Mouse (Mus musculus) G1E (cell line): Measurements from ENCODE around the gene Armc9. TPM values are rescaled to one million over a fixed set of nuclear protein-coding genes. Genes with fewer than 3 reads are reported as not detected.

ENCODE experiments used
- ATAC-seq: 2 replicates; pipeline ENCODE4 v1.8.0; 2016; ENCODE audit warnings: mild to moderate bottlenecking; ENCODE audit not compliant: insufficient number of reproducible peaks, poor library complexity, low FRiP score, severe bottlenecking; ENCODE audit errors: extremely low read depth
- DNase-seq: peaks from one replicate; pipeline ENCODE4 v3.0.0; 2012; ENCODE audit warnings: low spot score
- H3K27me3 ChIP-seq: 2 replicates; pipeline ENCODE4 v1.6.1; 2012; ENCODE audit warnings: mild to moderate bottlenecking, low read length, inconsistent platforms; ENCODE audit not compliant: insufficient read depth
- H3K36me3 ChIP-seq: replicated peaks from 2 replicates; pipeline ENCODE3; 2012; ENCODE audit warnings: mild to moderate bottlenecking, inconsistent platforms
- H3K4me1 ChIP-seq: 2 replicates; pipeline ENCODE4 v1.6.1; 2012; ENCODE audit warnings: low read depth, low read length, inconsistent platforms, mixed read lengths; ENCODE audit not compliant: insufficient read depth
- H3K4me3 ChIP-seq: 2 replicates; pipeline ENCODE4 v1.5.1; 2012; ENCODE audit warnings: low read depth, mild to moderate bottlenecking, inconsistent platforms, low read length, moderate library complexity, mixed read lengths
- H3K9me3 ChIP-seq: replicated peaks from 2 replicates; pipeline ENCODE4 v1.6.1; 2012; ENCODE audit warnings: inconsistent platforms
- CTCF ChIP-seq: IDR thresholded peaks from 2 replicates; pipeline ENCODE4 v1.5.1; 2012; ENCODE audit warnings: low read depth, low read length, inconsistent platforms, mixed read lengths
- GATA1 ChIP-seq: IDR thresholded peaks from 2 replicates; pipeline ENCODE4 v1.6.1; 2012; ENCODE audit warnings: borderline replicate concordance, low read length, inconsistent platforms, mixed read lengths
- GATA2 ChIP-seq: IDR thresholded peaks from 2 replicates; pipeline ENCODE4 v1.6.1; 2012; ENCODE audit warnings: low read depth, low read length, inconsistent platforms, borderline replicate concordance
- POLR2AphosphoS5 ChIP-seq: IDR thresholded peaks from 2 replicates; pipeline ENCODE4 v1.6.1; 2012; ENCODE audit warnings: low read depth, low read length, inconsistent platforms; ENCODE audit not compliant: insufficient replicate concordance
- TAL1 ChIP-seq: conservative IDR thresholded peaks from 2 replicates; pipeline ENCODE4 v1.6.1; 2012; ENCODE audit warnings: low read depth, low read length, inconsistent platforms, mixed read lengths
- polyA plus RNA-seq: library from polyadenylated mRNA; stranded (reverse); fragments of >175 nt; gene quantifications from 2 replicates; pipeline ENCODE4 v1.2.3, GENCODE M21; 2012
- total RNA-seq, 2 experiments: library from RNA; stranded (forward) in 1 of 2; stranded (reverse) in 1 of 2; fragments of 200-1000 nt in 1 of 2; fragments of >200 nt in 1 of 2; fragmentation: Nextera tagmentation in 1 of 2; gene quantifications; 2 replicates each; pipeline ENCODE4 v1.2.3; 2014 to 2017

Gene Armc9
- total and polyA plus RNA-seq, 3 experiments: 4.8 to 15.0 (median 12.3) TPM

GRCm38 (mm10) chr1:86239010-86239409 lies 84.4 kb downstream of the Armc9 start:
- no peak for DNase-seq
- Histone ChIP-seq H3K4me3 (no peak overlapping the region), H3K9me3 (no peaks in the 10 kb centered on the region), H3K27me3 (no peaks in the 10 kb centered on the region), H3K4me1 (peaks cover 6% of the 10 kb centered on the region), H3K36me3 (peaks cover 2% of the 10 kb centered on the region)
- no peak for ATAC-seq
- no peak for TF ChIP-seq GATA1
- TF ChIP-seq POLR2AphosphoS5: no peak
- no peak for TF ChIP-seq CTCF
- no peak for TF ChIP-seq GATA2
- no peak for TF ChIP-seq TAL1

DNA sequence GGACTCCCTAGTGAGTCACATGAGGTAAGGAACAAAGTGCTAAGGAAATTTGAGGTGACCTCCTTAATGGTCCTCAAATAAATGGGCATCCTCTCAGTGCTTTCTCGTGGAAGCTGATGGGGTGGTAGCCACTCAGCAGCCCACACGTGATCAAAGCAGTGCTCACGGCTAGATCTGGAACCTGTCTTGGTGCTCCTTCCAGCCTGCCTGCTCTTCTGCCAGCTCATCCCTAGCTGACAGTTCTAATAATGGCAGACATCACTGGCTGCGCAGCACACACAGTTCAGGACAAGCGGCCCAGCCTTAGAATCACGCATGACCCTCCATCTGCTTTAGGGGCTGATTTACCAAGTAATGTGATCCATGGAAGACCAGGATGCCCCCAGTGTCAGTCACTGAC lies 85.3 kb downstream of the Armc9 start:
- no peak for DNase-seq
- no peak for ATAC-seq
- peaks cover 8% of the 10 kb centered on the region for H3K36me3 ChIP-seq
- peaks cover 4% of the 10 kb centered on the region; the same call in 1 of the 2 replicates for H3K4me1 ChIP-seq
- H3K27me3 ChIP-seq: no peaks in the 10 kb centered on the region
- H3K4me3 ChIP-seq: no peak overlapping the region
- no peaks in the 10 kb centered on the region for H3K9me3 ChIP-seq
- TF ChIP-seq GATA1 (no peak), POLR2AphosphoS5 (no peak), CTCF (no peak), GATA2 (no peak), TAL1 (no peak)

DNA sequence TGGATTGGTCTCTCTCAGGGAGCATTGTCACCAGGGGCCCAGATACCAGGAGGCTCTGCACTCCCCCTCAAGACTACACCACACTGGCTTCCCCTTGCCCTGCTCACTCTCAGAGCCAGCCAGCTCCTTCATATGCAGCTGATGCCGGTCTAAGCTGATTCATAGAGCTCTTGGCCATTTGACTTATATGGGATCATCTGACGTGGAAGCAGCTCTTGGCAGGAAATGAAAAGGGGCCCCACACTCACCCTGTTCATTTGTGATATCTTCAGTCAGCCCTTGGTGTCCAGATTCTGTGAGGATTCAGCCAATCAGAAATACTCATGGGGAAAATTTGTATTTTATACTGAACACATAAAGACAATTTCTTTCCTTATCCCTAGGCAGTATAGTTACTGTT lies 86.4 kb downstream of the Armc9 start:
- H3K9me3 ChIP-seq: no peaks in the 10 kb centered on the region
- H3K4me3 ChIP-seq: no peak overlapping the region
- no peak for TF ChIP-seq GATA2
- no peak for TF ChIP-seq TAL1
- TF ChIP-seq CTCF: no peak
- no peak for TF ChIP-seq POLR2AphosphoS5
- TF ChIP-seq GATA1: no peak
- ATAC-seq (no peak), DNase-seq (no peak)
- no peaks in the 10 kb centered on the region for H3K27me3 ChIP-seq
- peaks cover 9% of the 10 kb centered on the region; the same call in 1 of the 2 replicates for H3K4me1 ChIP-seq
- peaks cover 18% of the 10 kb centered on the region for H3K36me3 ChIP-seq

- Histone ChIP-seq H3K4me1 (peaks cover 11% of the 10 kb centered on the region; the same call in 1 of the 2 replicates), H3K4me3 (no peak overlapping the region), H3K9me3 (no peaks in the 10 kb centered on the region), H3K27me3 (no peaks in the 10 kb centered on the region), H3K36me3 (peaks cover 26% of the 10 kb centered on the region)
- DNase-seq (no peak), ATAC-seq (no peak)
- TF ChIP-seq POLR2AphosphoS5 (no peak), CTCF (no peak), GATA1 (no peak), TAL1 (no peak), GATA2 (no peak)
Observed at GRCm38 (mm10) chr1:86243490-86243889, 88.9 kb downstream of the Armc9 start.

DNA sequence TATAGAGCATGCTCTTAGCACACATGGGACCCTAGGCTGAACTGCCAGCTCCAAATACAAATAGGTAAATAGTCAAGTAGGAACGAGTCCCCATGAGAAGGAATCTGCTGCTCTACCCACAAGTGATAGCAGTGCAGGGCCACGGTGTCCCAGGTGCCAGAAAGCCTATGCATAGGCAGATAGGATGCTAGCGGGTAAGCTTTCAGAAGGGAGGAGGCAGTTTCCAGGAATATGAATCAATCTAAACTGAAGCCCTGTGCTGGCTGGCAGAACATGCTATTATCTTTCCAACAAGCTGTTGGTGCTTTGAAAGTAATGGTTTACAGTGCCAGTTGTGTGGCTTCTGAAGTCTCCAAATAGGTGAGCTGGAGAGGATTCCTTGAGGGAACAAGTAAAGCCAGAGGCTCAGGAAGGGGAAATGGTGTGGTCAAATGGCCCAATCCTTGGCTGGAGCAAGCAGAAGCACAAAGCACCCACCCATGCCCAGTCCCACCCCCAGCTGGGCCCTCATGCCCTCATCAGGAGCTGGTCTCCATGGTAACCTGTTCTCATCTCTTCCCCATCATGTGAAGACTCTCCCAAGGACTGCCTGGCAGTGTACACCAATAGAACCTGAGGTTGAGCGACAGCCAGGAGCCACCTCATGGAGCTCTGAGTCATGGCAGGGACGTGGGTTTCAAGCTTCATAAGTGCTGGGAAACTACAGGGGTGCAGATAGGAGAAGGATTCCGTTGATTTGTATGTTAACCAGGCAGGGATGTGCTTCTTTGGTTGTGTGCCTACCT lies 90.9 kb downstream of the Armc9 start:
- no peaks in the 10 kb centered on the region for H3K27me3 ChIP-seq
- ATAC-seq (no peak), DNase-seq (no peak)
- no peak overlapping the region for H3K4me3 ChIP-seq
- TF ChIP-seq CTCF (no peak), GATA2 (no peak), POLR2AphosphoS5 (no peak), GATA1 (no peak)
- H3K4me1 ChIP-seq: peaks cover 11% of the 10 kb centered on the region; the same call in 1 of the 2 replicates
- peaks cover 33% of the 10 kb centered on the region for H3K36me3 ChIP-seq
- no peaks in the 10 kb centered on the region for H3K9me3 ChIP-seq

GRCm38 (mm10) chr1:86253410-86253809 lies 98.8 kb downstream of the Armc9 start:
- Histone ChIP-seq H3K9me3 (no peaks in the 10 kb centered on the region), H3K4me3 (no peak overlapping the region), H3K36me3 (peaks cover 10% of the 10 kb centered on the region), H3K4me1 (peaks cover 5% of the 10 kb centered on the region), H3K27me3 (no peaks in the 10 kb centered on the region)
- no peak for DNase-seq
- no peak for ATAC-seq
- TF ChIP-seq CTCF (no peak), GATA2 (no peak), GATA1 (no peak), POLR2AphosphoS5 (no peak), TAL1 (no peak)
